Mouse (Mus musculus) embryo, embryonic 9.5 days (tissue): Measurements from ENCODE around the gene Kcnmb2.
A peak's percentile ranks its signal among the peaks of the same experiment; 100 is the strongest.

ENCODE experiments used
- DNase-seq: peaks from one replicate; pipeline ENCODE4 v3.0.0-alpha.2; 2017; ENCODE audit errors: extremely low spot score

The Kcnmb2 gene

GRCm38 (mm10) chr3:31902504-31903330 lies at the start of gene Kcnmb2:
TSS of gene Kcnmb2 (plus strand) at chr3:31902507.
- DNase-seq = peak; percentile 27

- no peak for DNase-seq
These were observed 38.8 kb upstream of the Kcnmb2 start for GRCm38 (mm10) chr3:31863522-31863921.

- DNase-seq = no peak
These were observed 38.2 kb upstream of the Kcnmb2 start for GRCm38 (mm10) chr3:31864070-31864469.

GRCm38 (mm10) chr3:31871461-31871860 lies 30.8 kb upstream of the Kcnmb2 start:
- no peak for DNase-seq

- peak; percentile 13 for DNase-seq
These were observed 19.6 kb upstream of the Kcnmb2 start for GRCm38 (mm10) chr3:31882621-31883131.

- no peak for DNase-seq
These were observed 9.7 kb upstream of the Kcnmb2 start for GRCm38 (mm10) chr3:31892653-31893052.

- peak; percentile 29 for DNase-seq
These were observed 1.2 kb downstream of the Kcnmb2 start for GRCm38 (mm10) chr3:31903506-31903905.

- DNase-seq = no peak
These were observed 1.8 kb downstream of the Kcnmb2 start for GRCm38 (mm10) chr3:31904156-31904555.

- no peak for DNase-seq
These were observed 8.9 kb downstream of the Kcnmb2 start for GRCm38 (mm10) chr3:31911168-31911567.

GRCm38 (mm10) chr3:31911690-31912089 lies 9.4 kb downstream of the Kcnmb2 start:
- no peak for DNase-seq

GRCm38 (mm10) chr3:31928544-31928943 lies 26.2 kb downstream of the Kcnmb2 start:
- DNase-seq = no peak

GRCm38 (mm10) chr3:31934704-31935103 lies 32.4 kb downstream of the Kcnmb2 start:
- DNase-seq = no peak

- DNase-seq = peak; percentile 51
These were observed 39.2 kb downstream of the Kcnmb2 start for GRCm38 (mm10) chr3:31941478-31941877.

- DNase-seq = no peak
These were observed 51.9 kb downstream of the Kcnmb2 start for GRCm38 (mm10) chr3:31954213-31954612.

GRCm38 (mm10) chr3:31955004-31955403 lies 52.7 kb downstream of the Kcnmb2 start:
- no peak for DNase-seq

- DNase-seq = no peak
These were observed 57.5 kb downstream of the Kcnmb2 start for GRCm38 (mm10) chr3:31959821-31960220.

- no peak for DNase-seq
These were observed 58.9 kb downstream of the Kcnmb2 start for GRCm38 (mm10) chr3:31961175-31961574.

GRCm38 (mm10) chr3:31963076-31963475 lies 60.8 kb downstream of the Kcnmb2 start:
- no peak for DNase-seq

GRCm38 (mm10) chr3:31979661-31980060 lies 77.4 kb downstream of the Kcnmb2 start:
- no peak for DNase-seq

GRCm38 (mm10) chr3:31982444-31982843 lies 80.1 kb downstream of the Kcnmb2 start:
- no peak for DNase-seq

- DNase-seq = no peak
These were observed 82.8 kb downstream of the Kcnmb2 start for GRCm38 (mm10) chr3:31985103-31985502.

GRCm38 (mm10) chr3:31991526-31992045 lies 89.3 kb downstream of the Kcnmb2 start:
- no peak for DNase-seq

GRCm38 (mm10) chr3:32011566-32011965 lies 109.3 kb downstream of the Kcnmb2 start:
- DNase-seq = no peak
